21 mouse cellular contexts compared by ENCODE assay signal in the genomic region with DNA sequence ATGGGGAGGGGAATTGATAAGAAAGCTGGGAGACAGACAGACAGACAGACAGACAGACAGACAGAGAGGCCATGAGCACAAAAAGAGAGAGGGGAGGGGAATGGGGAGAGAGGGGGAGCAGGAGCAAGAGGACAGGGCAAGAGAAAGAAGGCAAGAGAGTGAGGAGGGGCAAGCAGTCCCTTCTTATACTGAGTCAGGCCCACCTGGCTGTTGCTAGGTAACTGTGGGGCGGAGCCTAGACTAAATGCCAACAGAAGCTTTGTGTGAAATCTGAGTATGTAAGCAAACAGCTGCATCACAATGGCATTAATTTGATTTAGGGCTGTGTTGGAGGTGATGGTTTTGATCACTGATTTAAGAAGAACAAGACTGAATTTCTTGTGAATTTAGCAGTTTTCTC.
A peak's percentile ranks its signal among the peaks of the same experiment; 100 is the strongest.
DNase-seq lines count a peak whose midpoint lies in the region; ATAC-seq and TF ChIP-seq lines count a peak whose summit lies in the region.
"Had no signal": no experiment of that assay in that cellular context is flagged by ENCODE, and none has a peak within 500 bp of the region (broad histone marks: within the 10 kb centered on the region; RNA-seq: fewer than 3 reads in every experiment).

No protein-coding gene starts in this region.

- H3K27ac ChIP-seq in forebrain, embryonic 13.5 days = no peak overlapping the region
- no peak overlapping the region for H3K27ac ChIP-seq in forebrain, embryonic 15.5 days (replicated peaks)
- no peak overlapping the region for H3K27ac ChIP-seq in midbrain, embryonic 12.5 days (replicated peaks)
- H3K27ac ChIP-seq in midbrain, postnatal 0 days (ENCODE audit: low read depth, low read length) = no peak overlapping the region
- H3K27ac ChIP-seq: heart, embryonic 10.5 days; hindbrain, embryonic 15.5 days; macrophage; neural tube, embryonic 13.5 days had no signal

- no peak overlapping the region for H3K4me3 ChIP-seq in forebrain, embryonic 13.5 days
- no peak overlapping the region for H3K4me3 ChIP-seq in forebrain, embryonic 15.5 days
- H3K4me3 ChIP-seq in midbrain, embryonic 12.5 days = no peak overlapping the region
- H3K4me3 ChIP-seq in midbrain, postnatal 0 days (ENCODE audit: low read depth, low read length) = no peak overlapping the region
- H3K4me3 ChIP-seq: erythroblast, embryonic 14.5 days; heart, embryonic 10.5 days; hindbrain, embryonic 15.5 days; neural tube, embryonic 13.5 days had no signal

- TF ChIP-seq CTCF in midbrain, postnatal 0 days (IDR thresholded peaks at IDR 0.05) = no peak

- H3K9me3 ChIP-seq in forebrain, embryonic 13.5 days (replicated peaks) = no peaks in the 10 kb centered on the region
- no peaks in the 10 kb centered on the region for H3K9me3 ChIP-seq in forebrain, embryonic 15.5 days
- no peaks in the 10 kb centered on the region for H3K9me3 ChIP-seq in midbrain, embryonic 12.5 days
- no peaks in the 10 kb centered on the region for H3K9me3 ChIP-seq in midbrain, postnatal 0 days (ENCODE audit: low read length)
- H3K9me3 ChIP-seq: heart, embryonic 10.5 days; hindbrain, embryonic 15.5 days; neural tube, embryonic 13.5 days had no signal

- H3K9ac ChIP-seq in forebrain, embryonic 13.5 days = no peak overlapping the region
- H3K9ac ChIP-seq in forebrain, embryonic 15.5 days (replicated peaks) = no peak overlapping the region
- no peak overlapping the region for H3K9ac ChIP-seq in midbrain, embryonic 12.5 days (replicated peaks)
- no peak overlapping the region for H3K9ac ChIP-seq in midbrain, postnatal 0 days (replicated peaks; ENCODE audit: low read length, poor library complexity, severe bottlenecking)
- H3K9ac ChIP-seq: hindbrain, embryonic 15.5 days; lung, embryonic 14.5 days; neural tube, embryonic 13.5 days had no signal

- ATAC-seq in forebrain, embryonic 13.5 days = peak; percentile 53; the same call in 1 of the 2 replicates
- no peak for ATAC-seq in forebrain, embryonic 15.5 days (replicated peaks)
- peak; percentile 58; the same call in 1 of the 2 replicates for ATAC-seq in midbrain, embryonic 12.5 days (ENCODE audit: low FRiP score, low read depth)
- no peak for ATAC-seq in midbrain, postnatal 0 days (ENCODE audit: low FRiP score)
- ATAC-seq: activated CD4-positive, CD25-positive, alpha-beta regulatory T cell, adult 4 months had no signal

- 59% methylated on average over 1 of the region's 1 CpGs for WGBS in forebrain, embryonic 13.5 days
- WGBS in forebrain, embryonic 15.5 days = 56% methylated on average over 1 of the region's 1 CpGs
- WGBS in midbrain, embryonic 12.5 days = 43% methylated on average over 1 of the region's 1 CpGs
- WGBS in midbrain, postnatal 0 days = 59% methylated on average over 1 of the region's 1 CpGs

- DNase-seq in midbrain, postnatal 0 days (ENCODE audit: low spot score) = no peak
- DNase-seq in ZHBTc4 (ENCODE audit: low read depth, low spot score) = peak; percentile 18
- DNase-seq in forelimb bud, embryonic 11.5 days (ENCODE audit: low read depth, low spot score) = peak; percentile 33
- DNase-seq in layer of hippocampus, postnatal 25 days (ENCODE audit: extremely low spot score in 1 of 2, low spot score in 1 of 2) = no peak
- DNase-seq in heart, adult 18-20 months = no peak
- DNase-seq: adrenal gland, postnatal 14 days; cerebellum, adult 2 months; gastrocnemius, postnatal 36 days; heart, postnatal 10 days; kidney, adult 2 months; lung, embryonic 14.5 days had no signal

- H3K4me2 ChIP-seq in forebrain, embryonic 13.5 days = no peak overlapping the region
- H3K4me2 ChIP-seq in forebrain, embryonic 15.5 days (replicated peaks) = no peak overlapping the region
- no peak overlapping the region for H3K4me2 ChIP-seq in midbrain, embryonic 12.5 days (replicated peaks)
- no peak overlapping the region for H3K4me2 ChIP-seq in midbrain, postnatal 0 days (ENCODE audit: low read depth, low read length, poor library complexity, severe bottlenecking)
- H3K4me2 ChIP-seq: hindbrain, embryonic 15.5 days; liver, embryonic 11.5 days; lung, embryonic 14.5 days; neural tube, embryonic 13.5 days had no signal

- H3K27me3 ChIP-seq in forebrain, embryonic 13.5 days = no peaks in the 10 kb centered on the region
- H3K27me3 ChIP-seq in forebrain, embryonic 15.5 days = no peaks in the 10 kb centered on the region
- no peaks in the 10 kb centered on the region for H3K27me3 ChIP-seq in midbrain, embryonic 12.5 days
- H3K27me3 ChIP-seq in midbrain, postnatal 0 days (ENCODE audit: insufficient read depth, low read length) = no peaks in the 10 kb centered on the region
- H3K27me3 ChIP-seq: hindbrain, embryonic 15.5 days; neural tube, embryonic 13.5 days had no signal

- peaks cover 3% of the 10 kb centered on the region; the same call in 1 of the 2 replicates for H3K4me1 ChIP-seq in forebrain, embryonic 13.5 days
- no peaks in the 10 kb centered on the region for H3K4me1 ChIP-seq in forebrain, embryonic 15.5 days
- no peaks in the 10 kb centered on the region for H3K4me1 ChIP-seq in midbrain, embryonic 12.5 days
- H3K4me1 ChIP-seq in midbrain, postnatal 0 days (ENCODE audit: insufficient read depth, low read length) = no peaks in the 10 kb centered on the region
- H3K4me1 ChIP-seq: heart, embryonic 10.5 days; hindbrain, embryonic 15.5 days; neural tube, embryonic 13.5 days had no signal

- no peaks in the 10 kb centered on the region for H3K36me3 ChIP-seq in forebrain, embryonic 13.5 days (ENCODE audit: poor library complexity, severe bottlenecking)
- no peaks in the 10 kb centered on the region for H3K36me3 ChIP-seq in forebrain, embryonic 15.5 days
- no peaks in the 10 kb centered on the region for H3K36me3 ChIP-seq in midbrain, embryonic 12.5 days
- no peaks in the 10 kb centered on the region for H3K36me3 ChIP-seq in midbrain, postnatal 0 days (ENCODE audit: insufficient read depth, low read length)
- H3K36me3 ChIP-seq: heart, embryonic 10.5 days; hindbrain, embryonic 15.5 days; neural tube, embryonic 13.5 days had no signal

Comparison
In these comparisons a context has a peak if more than half of its experiments do, and no peak if none do; other contexts are left out.
1. ATAC-seq: peak in forebrain, embryonic 13.5 days (single experiment) and midbrain, embryonic 12.5 days (single experiment); none in forebrain, embryonic 15.5 days (single experiment) and midbrain, postnatal 0 days (single experiment).
2. DNase-seq: peak in ZHBTc4 (single experiment) and forelimb bud, embryonic 11.5 days (single experiment); none in midbrain, postnatal 0 days (single experiment), layer of hippocampus, postnatal 25 days (0 of 2) and heart, adult 18-20 months (0 of 2).